Mouse (Mus musculus): ENCODE results near the gene Polr3h.

- TF ChIP-seq GATA1 (IDR thresholded peaks at IDR 0.05; ENCODE audit: low read length) (no peak), TAL1 (IDR thresholded peaks at IDR 0.05; ENCODE audit: low read length) (no peak)
Measured at GRCm38 (mm10) chr15:81889175-81889574, 36.9 kb downstream of the Polr3h start.
